Mouse (Mus musculus): ENCODE results near the gene Sele.

GRCm38 (mm10) chr1:164075416-164075815, 27.4 kb downstream of the Sele start:
- TF ChIP-seq CTCF (IDR thresholded peaks at IDR 0.05; ENCODE audit: control insufficient read depth, insufficient read depth, insufficient replicate concordance, low read depth, low read length) (no peak), POLR2A (IDR thresholded peaks at IDR 0.05; ENCODE audit: control insufficient read depth, low read depth, low read length) (no peak)

Measured in testis, adult 2 months (tissue).